Mouse (Mus musculus) cerebellum, postnatal 4 days (tissue): ENCODE measurements at regions not wholly inside any gene's neighbourhood (a gene's known extent, or its start where the extent isn't known, plus 50 kb on each side); places are given as distances from the start of the nearest gene placed in this dataset.

Source experiments
- DNase-seq, 2 experiments: peaks; one replicate each; pipeline ENCODE4 v3.0.0; 2022; ENCODE audit warnings: low spot score in 2 of 2, mixed read lengths in 1 of 2

DNA sequence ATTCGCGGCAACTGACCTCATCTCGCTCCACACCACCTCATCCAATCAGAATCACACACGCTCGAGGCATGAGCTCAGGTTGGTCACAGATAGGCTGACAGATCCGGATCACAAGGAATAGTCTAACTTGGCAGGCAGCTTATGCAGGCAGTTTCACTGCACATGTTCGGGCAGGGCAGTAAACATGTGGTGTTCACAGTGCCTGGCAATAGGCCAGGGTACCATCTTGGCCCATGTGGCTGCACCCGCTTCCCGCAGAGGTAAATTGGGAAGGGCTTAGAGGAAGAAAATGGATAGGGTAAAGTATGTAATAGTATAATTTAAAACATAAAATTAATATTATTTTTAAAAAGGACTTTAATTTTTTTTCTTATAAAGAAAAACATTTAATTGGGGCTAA is 372.4 kb downstream of the Pabpc4l start:
- DNase-seq = peak in 1 of 2 experiments; percentile 11

DNA sequence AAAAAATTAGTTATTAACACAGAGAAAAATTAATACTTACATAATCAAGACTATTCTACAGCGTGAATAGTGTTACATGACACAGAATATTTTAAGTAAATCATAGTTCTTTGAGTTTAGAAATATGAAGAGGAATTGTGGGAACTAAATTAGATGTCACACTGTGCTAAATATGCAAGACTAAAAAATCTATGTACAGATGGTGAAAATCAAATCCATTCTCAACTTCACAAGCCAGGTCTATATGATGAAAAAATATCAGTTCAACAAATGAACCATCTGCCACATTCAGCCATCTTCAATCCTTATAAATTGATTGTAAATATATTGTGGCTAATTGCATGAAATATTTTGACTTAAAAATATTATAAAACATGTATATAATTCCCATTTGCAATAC is 393.2 kb downstream of the Pabpc4l start:
- DNase-seq = no peak

DNA sequence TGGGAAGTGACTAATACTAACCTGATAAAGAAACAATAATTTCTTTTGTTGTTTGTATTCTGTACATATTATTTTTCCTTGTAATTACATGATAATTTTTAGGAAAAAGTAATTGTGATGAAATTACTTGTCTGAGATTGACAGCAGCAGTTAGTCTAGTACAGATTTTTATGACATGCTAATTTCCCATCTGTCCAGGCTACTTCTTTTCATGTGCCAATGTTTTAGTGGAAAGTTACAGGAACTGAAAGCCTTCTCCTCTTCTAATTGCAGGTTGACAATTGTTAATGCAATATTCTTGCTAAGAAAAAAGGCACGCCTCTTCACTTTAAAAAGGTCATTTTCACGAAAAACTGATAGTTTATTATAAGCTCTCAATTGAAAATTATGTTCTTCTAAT is 414.0 kb downstream of the Pabpc4l start:
- no peak for DNase-seq
